Mouse (Mus musculus): Measurements from ENCODE around the gene L3mbtl2.

GRCm38 (mm10) chr15:81723653-81724052 lies 60.0 kb downstream of the L3mbtl2 start:
- TF ChIP-seq EP300 (IDR thresholded peaks at IDR 0.05; ENCODE audit: low read depth) (no peak), CTCF (IDR thresholded peaks at IDR 0.05; ENCODE audit: low read depth) (no peak)
